Mouse (Mus musculus): ENCODE results near the gene Nbeal1. TPM values are rescaled to one million over a fixed set of nuclear protein-coding genes. Genes with fewer than 3 reads are reported as not detected.

Nbeal1 gene
- polyA plus RNA-seq, 1 experiment from 2014 or later: 5.8 TPM

DNA sequence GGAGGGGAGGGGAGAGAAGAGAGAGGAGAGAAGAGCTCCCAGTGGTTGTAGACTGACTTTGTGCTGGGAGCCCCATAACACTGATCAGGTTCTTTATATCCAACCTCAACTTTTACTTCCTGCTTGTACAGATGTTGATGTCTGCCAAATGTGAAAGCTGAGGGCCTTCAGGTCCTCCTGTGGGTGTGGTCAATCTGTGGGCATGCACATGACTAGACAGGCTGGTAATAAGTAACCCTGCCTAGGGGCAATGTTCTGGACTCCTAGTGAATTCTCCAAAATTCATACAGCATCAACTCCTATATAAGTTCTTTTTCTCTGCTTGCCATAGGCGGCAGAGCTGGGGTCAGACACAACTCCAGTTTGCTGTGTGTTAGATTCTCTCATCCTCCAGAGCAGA lies 181.2 kb downstream of the Nbeal1 start:
- 88% methylated on average over 1 of the region's 1 CpGs for WGBS
- Histone ChIP-seq H3K9me3 (no peaks in the 10 kb centered on the region), H3K4me3 (no peak overlapping the region), H3K27me3 (ENCODE audit: insufficient read depth, poor library complexity, severe bottlenecking) (no peaks in the 10 kb centered on the region), H3K27ac (no peak overlapping the region), H3K36me3 (peaks cover 42% of the 10 kb centered on the region), H3K4me1 (replicated peaks) (no peaks in the 10 kb centered on the region)
- no peak for DNase-seq (ENCODE audit: low spot score)

DNA sequence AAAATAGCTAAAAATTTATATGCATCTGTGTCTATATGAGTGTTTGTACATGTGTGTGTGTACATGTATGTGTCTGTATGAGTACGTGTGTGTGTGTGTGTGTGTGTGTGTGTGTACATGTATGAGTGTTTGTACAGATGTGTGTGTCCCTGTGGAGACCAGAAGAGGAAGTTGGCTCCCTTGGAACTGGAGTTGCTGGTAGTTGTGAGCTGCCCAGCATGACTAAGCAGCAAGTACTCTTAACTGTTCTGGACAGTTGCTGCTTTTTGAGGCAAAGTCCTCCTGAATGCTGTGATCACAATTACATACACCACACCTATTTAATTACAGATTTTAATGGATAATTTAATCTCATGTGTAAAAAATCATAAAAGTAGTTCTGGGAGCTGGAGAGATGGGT lies 196.2 kb downstream of the Nbeal1 start:
- Histone ChIP-seq H3K4me3 (no peak overlapping the region), H3K4me1 (replicated peaks) (no peaks in the 10 kb centered on the region), H3K27ac (no peak overlapping the region), H3K36me3 (peaks cover 95% of the 10 kb centered on the region), H3K9me3 (peaks cover 7% of the 10 kb centered on the region; the same call in 1 of the 2 replicates), H3K27me3 (ENCODE audit: insufficient read depth, poor library complexity, severe bottlenecking) (no peaks in the 10 kb centered on the region)
- WGBS: 89% methylated on average over 1 of the region's 1 CpGs
- DNase-seq (ENCODE audit: low spot score): no peak

DNA sequence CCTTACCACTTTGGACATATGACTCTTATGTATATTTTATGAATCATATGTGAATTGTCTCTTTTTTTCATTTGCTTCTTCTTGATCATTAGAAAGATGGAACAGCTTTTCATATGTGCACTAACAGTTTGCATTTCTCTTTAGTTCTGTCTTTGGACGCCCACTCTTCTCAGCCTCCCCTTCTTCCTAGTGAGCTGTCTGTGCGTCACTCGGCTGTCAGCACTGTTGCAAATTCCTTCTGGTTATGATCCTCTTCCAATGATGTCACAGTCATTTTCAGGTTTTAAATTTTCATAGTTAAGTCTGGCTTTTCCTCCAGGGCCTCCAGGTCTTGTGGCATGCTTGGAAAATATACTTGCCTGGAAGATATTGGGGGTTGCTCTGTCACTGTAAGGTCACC lies 201.5 kb downstream of the Nbeal1 start:
- DNase-seq (ENCODE audit: low spot score): no peak
- Histone ChIP-seq H3K27ac (no peak overlapping the region), H3K27me3 (ENCODE audit: insufficient read depth, poor library complexity, severe bottlenecking) (no peaks in the 10 kb centered on the region), H3K4me1 (replicated peaks) (no peaks in the 10 kb centered on the region), H3K4me3 (no peak overlapping the region), H3K9me3 (no peaks in the 10 kb centered on the region), H3K36me3 (peaks cover 89% of the 10 kb centered on the region)
- WGBS: 96% methylated on average over 3 of the region's 3 CpGs

Other genes with a start within 250 kb of the Nbeal1 start
- gene Ica1l, start 137.4 kb upstream of the Nbeal1 start, polyA plus RNA-seq (2016; fragmentation: Nextera tagmentation; extraction: Ambion mirVana): 1.7 and 3.0 TPM in 2 replicates
- 5.0 and 5.4 TPM in 2 replicates for gene Carf, start 82.4 kb upstream of the Nbeal1 start, polyA plus RNA-seq (2016; fragmentation: Nextera tagmentation; extraction: Ambion mirVana)
- 44.9 and 65.6 TPM in 2 replicates for gene Wdr12, start 82.0 kb upstream of the Nbeal1 start, polyA plus RNA-seq (2016; fragmentation: Nextera tagmentation; extraction: Ambion mirVana)
- 25.2 and 28.6 TPM in 2 replicates for gene Cyp20a1, start 162.7 kb downstream of the Nbeal1 start, polyA plus RNA-seq (2016; fragmentation: Nextera tagmentation; extraction: Ambion mirVana)
- gene Abi2, start 229.0 kb downstream of the Nbeal1 start, polyA plus RNA-seq (2016; fragmentation: Nextera tagmentation; extraction: Ambion mirVana): 57.1 and 58.2 TPM in 2 replicates

Data from hindbrain, embryonic 10.5 days (tissue).